Mouse (Mus musculus) cerebellum, adult 2 months (tissue): ENCODE measurements around the gene Rgr.

Experiments used
- CTCF ChIP-seq: fragments of 200-500 bp; IDR thresholded peaks from 2 replicates; pipeline ENCODE4 v1.5.1; 2011; ENCODE audit warnings: low read depth, mild to moderate bottlenecking, control low read depth, low read length, moderate library complexity, borderline replicate concordance; ENCODE audit not compliant: insufficient read depth
- POLR2A ChIP-seq: fragments of 200-500 bp; IDR thresholded peaks from 2 replicates; pipeline ENCODE4 v1.6.1; 2011; ENCODE audit warnings: low read length, control low read depth, borderline replicate concordance; ENCODE audit not compliant: insufficient read depth

GRCm38 (mm10) chr14:37083755-37084154, 35.0 kb upstream of the Rgr start:
- TF ChIP-seq POLR2A (no peak), CTCF (no peak)
